Mouse (Mus musculus): Measurements from ENCODE around the gene Fkbp11. TPM values are rescaled to one million over a fixed set of nuclear protein-coding genes. Genes with fewer than 3 reads are reported as not detected.

Fkbp11 gene
- polyA plus RNA-seq, 1 experiment from 2014 or later: 23.4 TPM

- ATAC-seq (ENCODE audit: insufficient number of reproducible peaks, insufficient read depth, low FRiP score, low read depth): no peak
- Histone ChIP-seq H3K27ac (replicated peaks in 1 of 2; ENCODE audit: control insufficient read depth in 1 of 2, insufficient read depth in 1 of 2, low read depth in 2 of 2, low read length in 2 of 2) (no peak overlapping the region), H3K36me3 (ENCODE audit: control insufficient read depth, insufficient read depth, low read length) (no peaks in the 10 kb centered on the region), H3K4me1 (ENCODE audit: control insufficient read depth in 2 of 2, insufficient read depth in 2 of 2, low read length in 2 of 2) (peaks cover 20% of the 10 kb centered on the region in 2 experiments), H3K9me3 (ENCODE audit: control insufficient read depth, low read length) (no peaks in the 10 kb centered on the region), H3K27me3 (ENCODE audit: control insufficient read depth, insufficient read depth, low read length) (peaks cover 4% of the 10 kb centered on the region), H3K9ac (ENCODE audit: low read length) (no peak overlapping the region), H3K4me2 (ENCODE audit: low read length) (no peak overlapping the region), H3K4me3 (ENCODE audit: control insufficient read depth in 1 of 2, insufficient read depth in 1 of 2, low read depth in 1 of 2, low read length in 2 of 2) (no peak overlapping the region)
- WGBS: 69% methylated on average over 7 of the region's 7 CpGs
These were observed 2.0 kb upstream of the Fkbp11 start for GRCm38 (mm10) chr15:98729791-98730545.

GRCm38 (mm10) chr15:98728366-98728765 lies 368 bp upstream of the Fkbp11 start:
- peak overlapping the region; percentile 92 for H3K4me2 ChIP-seq (ENCODE audit: low read length)
- peaks cover 7% of the 10 kb centered on the region for H3K27me3 ChIP-seq (ENCODE audit: control insufficient read depth, insufficient read depth, low read length)
- no peak for ATAC-seq (ENCODE audit: insufficient number of reproducible peaks, insufficient read depth, low FRiP score, low read depth)
- H3K4me3 ChIP-seq (ENCODE audit: control insufficient read depth in 1 of 2, insufficient read depth in 1 of 2, low read depth in 1 of 2, low read length in 2 of 2): peak overlapping the region in 1 of 2 experiments; percentile 66; a peak in 2 of 4 replicates
- 34% methylated on average over 9 of the region's 9 CpGs for WGBS
- H3K9ac ChIP-seq (ENCODE audit: low read length): peak overlapping the region; percentile 76; the same call in 1 of the 2 replicates
- H3K9me3 ChIP-seq (ENCODE audit: control insufficient read depth, low read length): no peaks in the 10 kb centered on the region
- H3K4me1 ChIP-seq (ENCODE audit: control insufficient read depth in 2 of 2, insufficient read depth in 2 of 2, low read length in 2 of 2): peaks cover 9 to 11% of the 10 kb centered on the region in 2 experiments
- H3K27ac ChIP-seq (replicated peaks in 1 of 2; ENCODE audit: control insufficient read depth in 1 of 2, insufficient read depth in 1 of 2, low read depth in 2 of 2, low read length in 2 of 2): no peak overlapping the region
- H3K36me3 ChIP-seq (ENCODE audit: control insufficient read depth, insufficient read depth, low read length): no peaks in the 10 kb centered on the region

GRCm38 (mm10) chr15:98726746-98727145 lies 1.3 kb downstream of the Fkbp11 start:
- Histone ChIP-seq H3K4me2 (ENCODE audit: low read length) (peak overlapping the region; percentile 92), H3K9me3 (ENCODE audit: control insufficient read depth, low read length) (no peaks in the 10 kb centered on the region), H3K36me3 (ENCODE audit: control insufficient read depth, insufficient read depth, low read length) (no peaks in the 10 kb centered on the region), H3K9ac (ENCODE audit: low read length) (peak overlapping the region; percentile 76; the same call in 1 of the 2 replicates), H3K4me1 (ENCODE audit: control insufficient read depth in 2 of 2, insufficient read depth in 2 of 2, low read length in 2 of 2) (peaks cover 9 to 13% of the 10 kb centered on the region in 2 experiments; a peak in 3 of 4 replicates), H3K4me3 (ENCODE audit: control insufficient read depth in 1 of 2, insufficient read depth in 1 of 2, low read depth in 1 of 2, low read length in 2 of 2) (peak overlapping the region; percentile 66 to 70; a peak in 3 of 4 replicates), H3K27me3 (ENCODE audit: control insufficient read depth, insufficient read depth, low read length) (peaks cover 7% of the 10 kb centered on the region), H3K27ac (replicated peaks in 1 of 2; ENCODE audit: control insufficient read depth in 1 of 2, insufficient read depth in 1 of 2, low read depth in 2 of 2, low read length in 2 of 2) (no peak overlapping the region)
- ATAC-seq (ENCODE audit: insufficient number of reproducible peaks, insufficient read depth, low FRiP score, low read depth): no peak
- 52% methylated on average over 7 of the region's 7 CpGs for WGBS

- H3K4me3 ChIP-seq (ENCODE audit: control insufficient read depth in 1 of 2, insufficient read depth in 1 of 2, low read depth in 1 of 2, low read length in 2 of 2): no peak overlapping the region
- H3K4me2 ChIP-seq (ENCODE audit: low read length): no peak overlapping the region
- no peak overlapping the region for H3K27ac ChIP-seq (replicated peaks in 1 of 2; ENCODE audit: control insufficient read depth in 1 of 2, insufficient read depth in 1 of 2, low read depth in 2 of 2, low read length in 2 of 2)
- WGBS: 78% methylated on average over 4 of the region's 4 CpGs
- no peaks in the 10 kb centered on the region for H3K9me3 ChIP-seq (ENCODE audit: control insufficient read depth, low read length)
- H3K9ac ChIP-seq (ENCODE audit: low read length): no peak overlapping the region
- peaks cover 9 to 13% of the 10 kb centered on the region in 2 experiments; a peak in 3 of 4 replicates for H3K4me1 ChIP-seq (ENCODE audit: control insufficient read depth in 2 of 2, insufficient read depth in 2 of 2, low read length in 2 of 2)
- ATAC-seq (ENCODE audit: insufficient number of reproducible peaks, insufficient read depth, low FRiP score, low read depth): no peak
- H3K27me3 ChIP-seq (ENCODE audit: control insufficient read depth, insufficient read depth, low read length): peaks cover 7% of the 10 kb centered on the region
- no peaks in the 10 kb centered on the region for H3K36me3 ChIP-seq (ENCODE audit: control insufficient read depth, insufficient read depth, low read length)
These were observed 1.9 kb downstream of the Fkbp11 start for GRCm38 (mm10) chr15:98726079-98726478.

- 34% methylated on average over 18 of the region's 19 CpGs for WGBS
- ATAC-seq (ENCODE audit: insufficient number of reproducible peaks, insufficient read depth, low FRiP score, low read depth): no peak
These were observed 3.6 kb downstream of the Fkbp11 start for GRCm38 (mm10) chr15:98724441-98724840.

GRCm38 (mm10) chr15:98722854-98723253 lies 5.1 kb downstream of the Fkbp11 start:
- Histone ChIP-seq H3K4me2 (ENCODE audit: low read length) (peak overlapping the region; percentile 31), H3K27ac (replicated peaks in 1 of 2; ENCODE audit: control insufficient read depth in 1 of 2, insufficient read depth in 1 of 2, low read depth in 2 of 2, low read length in 2 of 2) (no peak overlapping the region), H3K9me3 (ENCODE audit: control insufficient read depth, low read length) (no peaks in the 10 kb centered on the region), H3K27me3 (ENCODE audit: control insufficient read depth, insufficient read depth, low read length) (peaks cover 7% of the 10 kb centered on the region), H3K4me3 (ENCODE audit: control insufficient read depth in 1 of 2, insufficient read depth in 1 of 2, low read depth in 1 of 2, low read length in 2 of 2) (no peak overlapping the region), H3K36me3 (ENCODE audit: control insufficient read depth, insufficient read depth, low read length) (no peaks in the 10 kb centered on the region), H3K9ac (ENCODE audit: low read length) (no peak overlapping the region), H3K4me1 (ENCODE audit: control insufficient read depth in 2 of 2, insufficient read depth in 2 of 2, low read length in 2 of 2) (peaks cover 5 to 9% of the 10 kb centered on the region in 2 experiments; a peak in 3 of 4 replicates)
- WGBS: 43% methylated on average over 14 of the region's 14 CpGs
- ATAC-seq (ENCODE audit: insufficient number of reproducible peaks, insufficient read depth, low FRiP score, low read depth): no peak

More at GRCm38 (mm10) chr15:98724441-98724840, 3.6 kb downstream of the Fkbp11 start:
- Histone ChIP-seq H3K36me3 (ENCODE audit: control insufficient read depth, insufficient read depth, low read length) (no peaks in the 10 kb centered on the region), H3K27ac (replicated peaks in 1 of 2; ENCODE audit: control insufficient read depth in 1 of 2, insufficient read depth in 1 of 2, low read depth in 2 of 2, low read length in 2 of 2) (no peak overlapping the region), H3K27me3 (ENCODE audit: control insufficient read depth, insufficient read depth, low read length) (peaks cover 7% of the 10 kb centered on the region), H3K9ac (ENCODE audit: low read length) (no peak overlapping the region), H3K4me3 (ENCODE audit: control insufficient read depth in 1 of 2, insufficient read depth in 1 of 2, low read depth in 1 of 2, low read length in 2 of 2) (no peak overlapping the region), H3K4me1 (ENCODE audit: control insufficient read depth in 2 of 2, insufficient read depth in 2 of 2, low read length in 2 of 2) (peaks cover 9 to 13% of the 10 kb centered on the region in 2 experiments; a peak in 3 of 4 replicates), H3K4me2 (ENCODE audit: low read length) (peak overlapping the region; percentile 13; the same call in 1 of the 2 replicates), H3K9me3 (ENCODE audit: control insufficient read depth, low read length) (no peaks in the 10 kb centered on the region)

- Histone ChIP-seq H3K9me3 (ENCODE audit: control insufficient read depth, low read length) (no peaks in the 10 kb centered on the region), H3K4me3 (ENCODE audit: control insufficient read depth in 1 of 2, insufficient read depth in 1 of 2, low read depth in 1 of 2, low read length in 2 of 2) (no peak overlapping the region), H3K27me3 (ENCODE audit: control insufficient read depth, insufficient read depth, low read length) (peaks cover 7% of the 10 kb centered on the region), H3K4me1 (ENCODE audit: control insufficient read depth in 2 of 2, insufficient read depth in 2 of 2, low read length in 2 of 2) (peaks cover 5 to 8% of the 10 kb centered on the region in 2 experiments; a peak in 3 of 4 replicates), H3K27ac (replicated peaks in 1 of 2; ENCODE audit: control insufficient read depth in 1 of 2, insufficient read depth in 1 of 2, low read depth in 2 of 2, low read length in 2 of 2) (no peak overlapping the region), H3K36me3 (ENCODE audit: control insufficient read depth, insufficient read depth, low read length) (no peaks in the 10 kb centered on the region), H3K9ac (ENCODE audit: low read length) (no peak overlapping the region), H3K4me2 (ENCODE audit: low read length) (no peak overlapping the region)
- no peak for ATAC-seq (ENCODE audit: insufficient number of reproducible peaks, insufficient read depth, low FRiP score, low read depth)
- WGBS: 79% methylated on average over 8 of the region's 8 CpGs
These were observed 5.8 kb downstream of the Fkbp11 start for GRCm38 (mm10) chr15:98722191-98722590.
